Mouse (Mus musculus) R1 (cell line): ENCODE measurements around the gene Olfr560.

ENCODE experiments used
- DNase-seq: peaks from one replicate; pipeline ENCODE4 v3.0.0-alpha.2; 2018; ENCODE audit warnings: low read depth, low spot score

The Olfr560 gene

DNA sequence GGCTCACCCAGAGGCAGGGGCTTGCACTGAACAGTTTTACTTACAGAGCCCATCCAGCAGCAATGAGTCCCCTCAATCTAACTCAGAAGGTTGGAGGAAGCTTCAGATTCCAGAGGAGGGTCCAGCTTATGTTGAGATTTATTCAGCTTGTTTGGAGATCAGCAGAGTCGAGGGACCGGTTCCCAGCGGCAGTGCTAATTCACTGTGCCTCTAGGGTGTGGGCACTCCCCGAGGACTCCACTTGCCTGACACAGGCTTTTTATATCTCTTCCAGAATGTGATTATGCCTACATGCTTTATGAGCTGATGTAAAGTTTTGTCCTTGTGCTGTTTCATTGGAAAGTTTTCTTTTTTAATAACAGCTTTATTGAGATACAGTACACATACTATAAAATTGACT, at the start of gene Olfr560, which contains the start of gene Olfr78:
Gene Olfr560, minus strand, starts transcription at position 101 of the 400 bp plus-strand sequence.
Gene Olfr78, minus strand, starts transcription at position 206 of the 400 bp plus-strand sequence.
- DNase-seq: no peak

DNA sequence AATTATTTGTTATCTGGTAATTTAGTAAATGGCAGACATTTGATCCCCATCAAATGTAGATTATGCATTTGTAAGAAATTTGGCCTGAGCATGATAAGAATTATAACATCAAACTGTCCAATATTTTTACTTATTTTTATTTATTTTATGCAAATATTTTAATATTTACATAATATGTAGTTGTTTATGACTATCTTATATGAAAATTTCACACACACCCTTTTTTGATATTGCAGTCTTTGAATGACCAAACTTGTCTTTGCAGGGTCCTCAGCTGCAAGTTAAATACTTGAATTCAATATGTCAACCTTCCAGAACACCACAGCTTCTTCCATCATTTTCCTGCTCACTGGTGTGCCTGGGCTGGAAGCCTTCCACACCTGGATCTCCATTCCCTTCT, 44.0 kb upstream of the Olfr560 start, which contains the start of gene Olfr564:
Gene Olfr564, plus strand, starts transcription at position 301 of the 400 bp plus-strand sequence.
- no peak for DNase-seq

DNA sequence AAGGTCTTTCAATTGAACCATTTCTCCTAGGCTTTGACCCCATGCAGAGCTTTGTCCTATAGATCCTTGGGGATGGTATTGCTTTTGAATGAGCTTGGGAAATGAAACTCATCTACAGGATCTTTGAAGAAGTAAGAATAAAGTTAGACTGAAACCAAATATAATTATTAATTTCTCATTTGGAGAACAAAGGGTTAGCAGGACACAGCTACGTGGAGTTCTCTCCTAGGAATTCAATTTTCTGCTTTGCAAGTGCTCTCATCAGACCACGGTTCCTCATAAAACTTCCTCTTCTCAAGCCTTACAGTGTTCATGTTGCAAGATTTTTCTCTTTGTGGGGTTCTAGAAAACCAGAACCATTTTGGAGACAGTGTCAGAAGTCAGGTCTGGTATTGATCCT, 11.8 kb upstream of the Olfr560 start, which contains the start of gene Olfr561:
Gene Olfr561, plus strand, starts transcription at position 301 of the 400 bp plus-strand sequence.
- DNase-seq: no peak

DNA sequence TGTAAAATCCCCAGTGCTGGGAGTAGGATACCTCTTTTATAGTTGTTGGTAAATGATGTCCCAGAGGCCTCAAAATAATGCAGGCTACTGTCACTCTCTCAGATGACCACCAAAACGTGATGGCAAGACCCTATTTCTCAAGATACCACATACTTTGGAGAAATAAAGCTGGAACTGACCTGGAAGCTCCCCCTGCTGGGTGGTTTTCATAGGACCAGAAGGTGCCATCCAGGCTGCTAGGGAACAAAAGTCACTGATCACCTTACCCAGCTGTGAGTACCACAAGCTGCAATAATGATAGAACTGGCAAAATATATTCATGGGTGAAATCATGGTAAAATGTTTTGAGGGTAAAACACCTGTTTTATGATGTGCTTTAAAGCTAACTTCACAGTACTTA, 7.1 kb downstream of the Olfr560 start:
- peak; percentile 14 for DNase-seq

DNA sequence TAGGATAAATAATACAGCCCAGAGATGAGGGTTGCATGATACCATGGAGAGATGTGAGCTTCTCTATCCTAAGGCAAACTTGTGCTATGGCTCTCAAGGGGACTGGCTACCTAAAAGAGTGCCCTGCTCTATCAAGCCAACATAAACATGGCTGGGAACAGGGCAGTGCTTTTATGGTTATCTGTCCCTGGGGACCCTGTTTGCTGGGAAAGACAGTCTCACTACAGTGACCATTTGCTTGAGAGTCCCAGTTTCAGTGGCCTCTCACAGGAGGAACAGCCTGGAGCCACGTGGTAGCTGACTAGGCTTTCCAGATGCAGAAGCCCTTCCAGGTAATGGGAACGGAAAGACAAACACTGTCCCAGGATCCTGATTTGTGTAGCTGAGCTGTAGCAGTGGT, 21.5 kb downstream of the Olfr560 start:
- no peak for DNase-seq

DNA sequence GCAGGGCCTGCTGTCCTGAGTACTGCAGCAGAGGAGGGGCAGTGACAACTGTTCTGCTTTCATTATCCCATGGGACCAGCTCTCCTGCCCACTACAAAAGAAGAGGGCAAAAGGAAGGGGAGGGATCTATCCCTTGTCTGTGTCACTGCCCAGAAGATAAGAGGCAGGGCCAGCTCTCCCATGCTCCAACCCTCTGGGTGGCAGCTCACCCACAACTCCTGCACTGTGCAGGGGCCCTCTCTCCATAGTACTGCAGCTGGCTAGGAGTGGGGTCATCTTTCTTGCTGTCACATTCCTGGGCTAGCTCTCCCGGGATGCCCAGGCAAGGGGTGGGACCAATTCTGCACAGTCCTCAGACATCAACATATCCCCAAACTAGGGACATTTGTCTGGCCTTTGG, 25.4 kb downstream of the Olfr560 start:
- DNase-seq: no peak

DNA sequence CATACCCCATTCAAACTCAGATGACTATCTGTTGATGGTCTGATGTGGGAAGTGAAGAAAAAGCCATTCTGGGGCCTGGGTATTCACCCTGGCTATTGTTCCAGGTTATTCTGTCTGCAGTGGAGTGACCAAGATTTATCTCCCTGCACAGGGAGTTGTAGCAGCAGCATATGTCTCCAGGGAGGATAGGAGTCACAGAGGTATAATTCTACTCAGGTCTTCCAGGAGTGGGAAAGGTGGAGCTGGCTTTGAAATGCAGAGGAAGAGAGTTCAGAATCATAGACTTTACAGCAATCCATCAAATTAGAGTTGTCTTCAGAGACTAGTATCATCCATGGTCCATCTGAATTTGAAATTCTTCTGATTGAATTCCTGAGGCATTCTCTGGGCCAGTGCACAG, 31.8 kb downstream of the Olfr560 start, which contains the start of gene Olfr559:
Gene Olfr559, minus strand, starts transcription at position 101 of the 400 bp plus-strand sequence.
- DNase-seq: no peak

DNA sequence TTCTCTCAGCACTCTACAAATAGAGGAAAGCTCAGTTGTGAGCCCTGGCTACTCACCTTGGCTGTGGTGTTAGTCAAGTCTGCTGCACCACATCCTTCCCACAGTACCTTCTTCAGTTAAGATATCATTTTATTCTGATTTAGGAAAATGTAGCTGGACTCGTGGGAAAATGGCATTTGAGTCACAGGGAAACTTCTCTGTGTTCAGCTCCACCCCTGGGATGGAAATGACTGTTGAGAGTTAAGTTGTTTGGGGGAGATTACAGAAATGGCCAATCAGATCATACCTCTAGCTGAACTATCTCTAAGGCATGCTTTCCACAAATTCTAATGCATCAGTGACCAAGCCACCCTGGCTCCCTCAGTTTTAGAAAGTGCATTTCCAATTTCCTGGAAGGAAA, 40.2 kb downstream of the Olfr560 start, which contains the start of gene Olfr33:
Gene Olfr33, minus strand, starts transcription at position 101 of the 400 bp plus-strand sequence.
- DNase-seq: no peak

DNA sequence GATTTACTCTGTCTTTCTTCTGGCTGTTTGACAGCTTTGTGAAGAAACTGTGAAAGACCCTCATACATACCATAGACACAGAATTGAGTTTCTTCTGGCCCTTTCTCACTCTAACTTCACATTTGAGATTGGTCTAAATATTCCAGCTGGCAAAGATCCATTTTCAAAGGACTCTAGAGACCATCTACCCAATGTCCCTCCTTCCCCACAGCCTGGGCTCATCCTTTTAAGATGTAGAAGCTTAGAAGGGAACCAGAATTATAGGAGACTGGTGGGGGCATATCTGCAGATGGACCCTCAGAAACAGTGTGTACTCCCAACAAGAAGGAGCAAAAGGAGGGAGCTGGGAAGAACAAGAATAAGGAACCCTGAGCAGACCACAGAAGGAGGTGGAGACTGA, 57.3 kb downstream of the Olfr560 start, which contains the start of gene Olfr558:
Gene Olfr558, plus strand, starts transcription at position 301 of the 400 bp plus-strand sequence.
- no peak for DNase-seq
